Mouse (Mus musculus) bone marrow, adult 2 months (tissue): ENCODE data around the gene Stk26. TPM values are rescaled to one million over a fixed set of nuclear protein-coding genes. Genes with fewer than 3 reads are reported as not detected.
A peak's percentile ranks its signal among the peaks of the same experiment; 100 is the strongest.

Source experiments
- H3K27ac ChIP-seq: fragments of 200-500 bp; 2 replicates; pipeline ENCODE4 v1.5.1; 2012; ENCODE audit warnings: low read depth, mild to moderate bottlenecking, control low read depth, inconsistent platforms, low read length; ENCODE audit not compliant: control insufficient read depth, poor library complexity, insufficient read depth
- H3K4me1 ChIP-seq: fragments of 200-500 bp; 2 replicates; pipeline ENCODE4 v1.6.1; 2011; ENCODE audit warnings: low read length; ENCODE audit not compliant: control insufficient read depth, insufficient read depth
- H3K4me3 ChIP-seq: fragments of 200-500 bp; replicated peaks from 2 replicates; pipeline ENCODE3; 2011; ENCODE audit warnings: mild to moderate bottlenecking, low read depth, low read length, control low read depth; ENCODE audit not compliant: control insufficient read depth
- CTCF ChIP-seq: fragments of 200-500 bp; IDR thresholded peaks from 2 replicates; pipeline ENCODE4 v1.5.1; 2011; ENCODE audit warnings: low read length, control low read depth; ENCODE audit not compliant: control insufficient read depth, insufficient read depth
- POLR2A ChIP-seq: fragments of 200-500 bp; IDR thresholded peaks from 2 replicates; pipeline ENCODE4 v1.6.1; 2011; ENCODE audit warnings: low read depth, mild to moderate bottlenecking, control low read depth, low read length, borderline replicate concordance; ENCODE audit not compliant: control insufficient read depth
- WGBS: fragments of 180-500 bp; shearing (Covaris S2); methylation state at CpG from one replicate; pipeline ENCODE4 v1.1.7; 2018; 5-methylcytosine and 5-hydroxymethylcytosine counted together
- polyA plus RNA-seq: library from polyadenylated mRNA; stranded (reverse); fragments of >200 nt; gene quantifications from 2 replicates; pipeline ENCODE4 v1.2.4, GENCODE M21; 2011; ENCODE audit warnings: low replicate concordance; ENCODE audit not compliant: missing spikeins, insufficient read depth, insufficient read length

Stk26 gene
- polyA plus RNA-seq, 1 experiment: 8.6 TPM

DNA sequence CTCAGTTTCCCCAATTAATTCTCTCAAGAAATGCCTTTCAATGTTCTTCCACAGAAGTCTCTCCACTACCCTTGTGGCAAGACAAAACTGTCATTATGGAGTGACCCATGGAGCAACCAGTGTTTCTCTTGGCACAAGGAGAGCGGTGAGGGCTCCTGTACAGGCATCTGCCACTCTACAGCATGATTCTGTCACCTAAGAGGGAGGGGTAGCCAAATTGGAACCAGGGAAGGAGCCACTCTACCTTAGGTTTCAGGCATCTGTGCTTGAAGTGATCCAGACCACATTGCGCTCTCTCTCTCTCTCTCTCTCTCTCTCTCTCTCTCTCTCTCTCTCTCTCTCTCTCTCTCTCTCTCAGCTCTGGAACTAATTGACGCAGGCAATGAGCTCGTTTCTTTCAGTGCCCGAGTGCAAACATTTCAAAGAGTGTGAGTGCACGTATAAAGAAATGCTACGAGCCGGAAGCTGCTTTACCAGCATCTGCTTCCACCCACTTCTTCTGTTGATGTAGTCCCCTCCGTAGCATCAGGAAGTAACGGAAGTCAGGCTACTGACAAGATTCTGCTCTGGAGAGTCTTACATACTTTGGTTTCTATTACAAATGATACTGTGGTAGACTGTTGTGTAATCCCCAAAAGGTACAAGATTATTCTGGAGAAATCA is 4.7 kb upstream of the Stk26 start:
- TF ChIP-seq CTCF (no peak), POLR2A (no peak)
- H3K4me3 ChIP-seq: peak overlapping the region; percentile 34
- H3K4me1 ChIP-seq: no peaks in the 10 kb centered on the region; the same call in 1 of the 2 replicates
- peak overlapping the region; percentile 85 for H3K27ac ChIP-seq
- WGBS: 17% methylated on average over 10 of the region's 10 CpGs

DNA sequence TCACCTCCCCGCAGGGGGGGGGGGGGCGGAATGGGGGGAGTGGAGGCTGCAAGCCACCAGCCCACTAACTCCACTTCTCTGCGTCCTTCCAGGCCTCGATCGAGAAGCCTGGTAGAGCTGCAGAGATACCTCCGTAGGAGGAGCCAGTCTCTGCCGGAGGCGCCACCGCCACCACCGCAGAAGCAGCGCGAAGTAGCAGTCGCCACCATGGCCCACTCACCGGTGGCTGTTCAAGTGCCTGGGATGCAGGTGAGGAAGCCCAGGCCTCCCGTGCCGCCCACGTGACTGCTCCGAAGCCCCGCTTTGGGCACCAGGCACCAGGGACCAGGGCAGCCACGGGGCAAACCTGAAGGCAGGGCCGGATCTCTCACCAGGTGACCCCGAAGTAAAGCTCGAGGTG is 740 bp downstream of the Stk26 start:
- Histone ChIP-seq H3K27ac (peak overlapping the region; percentile 76), H3K4me3 (peak overlapping the region; percentile 82), H3K4me1 (no peaks in the 10 kb centered on the region)
- TF ChIP-seq POLR2A (no peak), CTCF (no peak)
- WGBS: 20% methylated on average over 20 of the region's 23 CpGs

DNA sequence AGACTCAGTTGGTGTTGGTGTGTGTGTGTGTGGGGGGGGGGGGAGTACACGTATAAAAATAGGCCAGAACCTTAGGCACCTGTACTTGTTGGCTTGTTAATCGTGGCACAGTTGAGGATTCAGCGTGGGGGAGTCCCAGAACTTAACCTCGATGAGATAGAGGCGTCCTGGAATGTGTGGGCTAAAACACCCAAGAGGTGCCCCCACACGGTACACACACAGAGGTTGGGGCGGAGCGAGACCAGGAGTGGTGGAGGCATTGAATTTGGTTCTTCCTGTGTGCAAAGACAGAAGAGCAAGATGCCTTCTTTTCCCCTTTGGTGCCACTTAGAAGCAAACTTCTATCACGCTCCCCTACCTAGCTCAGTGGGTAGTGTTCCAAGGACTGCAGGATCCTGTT is 1.2 kb downstream of the Stk26 start:
- WGBS: 16% methylated on average over 9 of the region's 9 CpGs
- Histone ChIP-seq H3K27ac (peak overlapping the region; percentile 76), H3K4me1 (no peaks in the 10 kb centered on the region), H3K4me3 (peak overlapping the region; percentile 82)
- TF ChIP-seq POLR2A: no peak
- no peak for TF ChIP-seq CTCF

DNA sequence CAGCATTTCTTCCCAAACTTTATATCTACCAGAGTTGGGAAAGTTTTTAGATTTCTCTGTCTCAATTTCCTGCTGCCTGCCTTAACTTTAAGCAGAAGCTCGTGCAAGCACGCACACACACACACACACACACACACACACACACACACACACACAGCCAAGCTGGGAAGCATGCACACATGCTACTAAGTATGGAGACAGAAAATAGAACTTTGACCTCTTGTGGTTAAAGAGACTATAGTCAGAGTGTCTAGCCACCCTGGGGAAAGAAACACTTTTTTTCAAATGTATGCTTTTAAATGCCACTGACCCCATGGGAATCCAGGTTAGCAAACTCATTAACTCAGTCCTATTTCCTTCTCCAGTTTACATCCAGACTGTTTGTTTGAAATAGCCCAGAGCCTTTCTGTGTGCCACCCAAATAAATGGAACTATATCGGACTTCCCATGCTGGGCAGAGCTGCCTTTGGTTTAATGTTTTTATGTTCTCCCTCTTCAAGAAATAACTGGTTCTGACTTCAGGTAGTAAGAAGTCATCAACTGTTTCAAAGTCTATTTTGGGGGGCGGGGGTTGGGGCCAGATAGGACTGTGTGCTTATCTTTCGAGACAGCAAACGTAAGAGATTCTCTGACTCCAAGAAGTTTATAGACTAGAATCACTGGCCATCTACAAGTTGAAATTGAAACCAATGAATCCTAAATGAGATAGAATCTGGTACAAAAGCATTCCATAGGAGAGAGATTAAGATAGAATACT is 9.8 kb downstream of the Stk26 start:
- no peak for TF ChIP-seq CTCF
- WGBS: 58% methylated on average over 6 of the region's 6 CpGs
- Histone ChIP-seq H3K27ac (no peak overlapping the region), H3K4me3 (no peak overlapping the region), H3K4me1 (no peaks in the 10 kb centered on the region; the same call in 1 of the 2 replicates)

DNA sequence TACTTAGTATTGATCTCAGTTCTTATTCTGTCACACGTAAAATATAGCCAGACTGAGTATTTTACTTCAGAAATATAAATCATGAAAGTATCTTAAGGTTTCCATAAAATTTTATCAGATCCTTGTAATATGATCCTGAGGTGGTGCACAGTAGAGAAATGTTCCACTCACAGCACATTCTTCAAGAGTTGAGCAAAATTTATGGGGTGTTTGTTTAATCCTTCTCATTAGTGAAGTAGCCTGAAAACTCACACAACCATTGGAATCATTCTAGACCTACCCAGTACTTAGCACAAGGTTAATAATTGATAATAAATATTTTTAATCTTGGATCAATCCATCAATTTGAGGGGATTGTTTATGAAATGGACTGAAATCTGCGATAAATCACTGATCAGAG is 22.9 kb downstream of the Stk26 start:
- no peak overlapping the region for H3K4me3 ChIP-seq
- no peak overlapping the region for H3K27ac ChIP-seq
- 85% methylated on average over 2 of the region's 2 CpGs for WGBS
- TF ChIP-seq CTCF (no peak), POLR2A (no peak)
- no peaks in the 10 kb centered on the region for H3K4me1 ChIP-seq

DNA sequence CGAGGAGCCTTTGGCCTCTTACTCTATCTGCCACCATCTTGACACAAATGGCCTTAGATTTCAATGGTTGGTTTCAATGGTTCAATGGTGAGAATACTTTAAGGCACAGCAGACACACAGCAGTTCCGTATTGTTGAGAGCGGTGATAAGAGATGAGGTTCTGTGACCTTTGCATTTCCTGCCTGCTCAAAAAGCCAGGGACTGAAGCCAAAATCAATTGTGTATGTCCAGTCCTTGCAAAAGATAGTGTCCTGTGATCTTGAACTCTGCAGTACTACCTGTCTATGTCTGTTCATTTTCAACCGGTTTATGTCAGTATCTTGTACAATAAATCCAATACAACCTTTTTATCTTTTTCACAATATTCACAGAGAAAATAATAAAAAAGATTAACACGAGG is 23.9 kb downstream of the Stk26 start:
- Histone ChIP-seq H3K4me3 (no peak overlapping the region), H3K4me1 (no peaks in the 10 kb centered on the region), H3K27ac (no peak overlapping the region)
- no peak for TF ChIP-seq CTCF
- no peak for TF ChIP-seq POLR2A
- WGBS: 66% methylated on average over 5 of the region's 5 CpGs

DNA sequence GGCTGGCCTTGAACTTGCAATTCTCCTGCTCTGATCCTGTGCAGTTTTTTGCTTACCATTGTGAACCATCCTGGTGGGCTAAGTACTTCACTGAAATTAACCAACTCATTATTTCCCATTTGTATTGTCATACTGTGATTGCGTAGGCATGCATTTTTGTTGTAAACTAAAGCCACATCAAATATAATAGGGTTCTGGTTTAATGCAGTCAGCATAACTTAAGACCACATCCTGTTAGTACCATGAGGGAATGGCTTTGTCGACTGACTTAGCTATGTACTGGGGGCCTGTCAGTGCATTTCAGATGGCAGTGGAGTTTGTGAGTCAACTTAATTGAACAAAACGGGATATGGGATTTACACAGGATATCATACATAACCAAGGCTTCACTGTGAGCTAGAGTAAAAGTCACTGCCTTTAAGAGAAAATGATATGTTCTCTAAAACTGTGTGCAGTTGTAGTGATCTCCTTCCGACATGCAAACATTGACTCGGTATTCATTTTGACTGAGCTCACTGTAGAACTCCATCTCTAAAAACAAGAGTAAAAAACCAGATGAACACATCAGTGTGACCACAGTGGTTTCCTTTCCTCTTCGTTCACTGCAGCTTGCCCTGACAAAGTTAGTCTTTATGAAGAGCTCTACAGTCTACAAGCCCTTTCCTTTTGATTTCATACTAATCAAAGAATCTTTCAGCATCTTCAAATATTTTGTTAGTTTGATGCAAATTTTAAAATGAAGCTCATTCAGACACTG is 33.6 kb downstream of the Stk26 start:
- WGBS: 37% methylated on average over 6 of the region's 6 CpGs

DNA sequence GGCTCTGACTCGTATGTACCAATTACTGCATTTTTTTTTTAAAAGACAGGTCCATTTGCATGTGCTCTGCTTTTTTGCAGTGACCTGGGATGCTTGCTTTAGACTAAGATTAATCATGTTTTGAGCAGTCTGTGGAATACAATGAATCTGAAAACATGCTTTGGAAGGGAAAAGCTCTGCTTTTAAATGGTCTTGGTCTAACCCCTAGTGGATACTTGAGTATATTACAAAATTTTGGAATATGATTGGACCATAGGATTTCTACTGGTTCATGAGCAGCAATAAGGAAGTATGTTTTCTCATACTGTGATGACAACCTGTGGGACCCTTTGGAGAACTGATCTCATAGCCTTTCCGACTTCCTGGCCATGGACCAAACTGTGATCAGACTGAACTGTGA is 47.2 kb downstream of the Stk26 start:
- no peak overlapping the region for H3K27ac ChIP-seq
- WGBS: 83% methylated on average over 2 of the region's 2 CpGs
- no peak for TF ChIP-seq POLR2A
- no peak for TF ChIP-seq CTCF
- H3K4me3 ChIP-seq: no peak overlapping the region
- H3K4me1 ChIP-seq: no peaks in the 10 kb centered on the region

More for the DNA sequence above, 33.6 kb downstream of the Stk26 start:
- Histone ChIP-seq H3K4me1 (no peaks in the 10 kb centered on the region), H3K4me3 (no peak overlapping the region), H3K27ac (no peak overlapping the region)
- TF ChIP-seq CTCF (no peak), POLR2A (no peak)
